Mouse (Mus musculus) mature B cell (primary cell): ENCODE data around the gene Nek3.
"Not testable (repeated sequence)": the region's sequence is repeated elsewhere in the genome, so short reads cannot be mapped to it uniquely, and the experiment has no call there.

ENCODE experiments used
- in situ Hi-C: fragments of 300-500 bp; cut with MboI; formaldehyde crosslinking; loops from 2 replicates; pipeline ENCODE4 v1.14.3; 2019

The Nek3 gene

DNA sequence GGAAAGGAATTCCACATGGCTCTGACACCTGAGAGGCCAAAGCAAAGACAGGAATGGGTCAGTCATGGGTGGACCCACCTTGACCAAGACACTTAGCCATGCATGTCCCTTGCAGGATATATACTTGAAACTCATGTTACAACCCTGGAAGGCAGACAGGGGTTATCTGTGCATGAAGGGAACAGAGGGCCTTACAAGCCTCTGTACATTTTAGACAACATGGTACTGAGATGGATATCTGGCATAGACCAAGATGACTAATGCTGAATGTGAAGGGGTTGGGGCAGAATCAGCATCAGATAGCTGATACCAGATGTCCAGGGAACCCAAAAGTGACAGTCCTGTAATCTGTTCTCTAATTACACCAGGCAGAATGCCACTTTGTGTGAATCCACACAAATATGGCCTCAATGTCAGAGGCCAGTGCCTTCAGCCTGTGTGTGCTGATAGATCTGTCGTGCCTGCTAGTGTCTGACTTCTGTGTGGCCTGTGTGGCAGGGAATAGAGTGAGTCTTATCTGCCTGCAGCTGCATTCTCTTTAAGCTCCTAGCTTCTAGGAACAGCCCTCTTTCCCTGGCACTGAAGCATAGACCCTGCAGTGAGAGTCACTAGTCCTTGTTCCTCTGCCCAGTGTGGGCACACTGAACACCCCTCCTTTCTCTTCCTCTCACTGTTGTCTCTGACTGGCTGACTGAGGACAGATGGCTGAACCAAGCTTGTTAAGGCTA lies 22.3 kb downstream of the Nek3 start:
- in situ Hi-C loops, result no loop called here

DNA sequence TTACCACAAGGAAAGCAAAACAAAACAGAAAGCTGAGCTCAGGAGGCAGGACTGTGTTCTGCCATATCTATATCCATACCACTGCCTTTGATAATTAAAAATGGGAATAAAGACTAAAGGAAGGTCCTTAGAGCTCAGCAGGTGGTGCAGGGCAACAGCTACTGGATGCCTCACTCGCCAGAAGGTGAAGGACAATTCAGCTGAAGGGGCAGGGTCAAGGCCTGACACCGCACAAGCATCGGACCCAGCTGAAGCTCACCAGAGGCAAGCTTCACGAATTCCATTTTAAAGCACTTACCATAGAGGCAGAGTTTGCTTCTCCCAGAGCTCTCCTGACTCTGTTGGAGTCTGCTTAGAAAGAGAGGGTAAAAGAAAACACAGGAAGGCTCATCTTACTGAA lies 23.6 kb downstream of the Nek3 start:
- in situ Hi-C loops, result no loop called here

DNA sequence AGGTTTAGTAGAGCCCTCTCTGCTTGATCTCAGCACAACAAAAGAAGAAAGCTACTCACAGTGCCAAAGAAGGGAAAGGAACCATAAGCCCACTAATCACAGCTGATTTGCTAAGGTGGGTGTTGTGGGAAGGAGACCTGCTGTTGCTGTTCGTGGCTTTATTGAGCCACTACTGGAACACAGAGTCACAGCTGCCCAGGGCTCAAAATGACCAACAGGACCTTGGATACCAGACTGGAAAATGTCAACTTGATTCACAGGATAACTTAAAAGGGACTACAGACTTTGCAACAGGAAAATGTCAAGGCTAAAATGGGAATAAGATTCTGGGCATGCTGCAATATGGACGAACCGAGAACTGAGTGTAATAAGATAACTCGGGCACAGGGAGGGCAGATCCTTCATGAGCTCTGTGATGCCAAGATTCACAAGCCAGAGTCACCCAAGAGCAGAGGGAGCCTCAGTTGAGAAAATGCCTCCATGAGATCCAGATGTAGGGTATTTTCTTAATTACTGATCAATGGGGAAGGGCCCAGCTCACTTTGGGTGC lies 24.3 kb downstream of the Nek3 start:
- in situ Hi-C loops, result no loop called here

DNA sequence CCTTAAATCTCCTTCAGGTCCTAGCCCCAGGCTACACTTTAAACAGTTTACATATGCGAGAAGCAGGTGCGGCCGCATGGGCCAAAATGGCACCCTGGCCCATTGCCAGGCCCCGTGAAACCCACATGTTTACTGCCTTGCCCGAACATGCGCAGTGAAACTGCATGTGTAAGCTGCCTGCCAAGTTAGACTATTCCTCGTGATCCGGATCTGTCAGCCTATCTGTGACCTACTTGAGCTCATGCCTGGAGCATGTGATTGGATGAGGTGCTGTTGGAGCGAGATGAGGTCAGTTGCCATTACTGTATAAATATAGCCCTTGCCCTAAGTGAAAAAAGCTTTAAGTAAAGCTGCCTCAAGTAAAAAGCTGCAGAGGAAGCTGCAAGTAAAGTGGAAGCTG lies 29.8 kb downstream of the Nek3 start:
- in situ Hi-C loops, result not testable (repeated sequence)

DNA sequence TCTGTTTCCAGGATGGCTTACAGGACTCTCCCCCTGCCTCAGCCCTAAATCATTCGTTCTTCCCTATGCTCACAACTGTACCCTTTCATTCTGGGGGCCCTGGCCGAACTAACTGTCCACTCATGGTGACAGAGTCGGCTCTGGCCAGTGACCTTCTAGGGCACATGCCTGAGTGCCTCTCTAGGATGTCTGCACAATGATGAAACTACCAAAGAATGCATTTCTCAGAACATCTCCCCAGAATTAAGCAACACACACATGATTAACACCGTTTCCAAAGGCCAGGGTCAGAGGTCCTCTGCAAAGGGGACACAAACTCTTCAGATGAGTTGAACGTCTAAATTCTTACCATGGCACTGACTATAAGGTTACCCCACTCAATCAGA lies 31.5 kb downstream of the Nek3 start:
- in situ Hi-C loops, result no loop called here

DNA sequence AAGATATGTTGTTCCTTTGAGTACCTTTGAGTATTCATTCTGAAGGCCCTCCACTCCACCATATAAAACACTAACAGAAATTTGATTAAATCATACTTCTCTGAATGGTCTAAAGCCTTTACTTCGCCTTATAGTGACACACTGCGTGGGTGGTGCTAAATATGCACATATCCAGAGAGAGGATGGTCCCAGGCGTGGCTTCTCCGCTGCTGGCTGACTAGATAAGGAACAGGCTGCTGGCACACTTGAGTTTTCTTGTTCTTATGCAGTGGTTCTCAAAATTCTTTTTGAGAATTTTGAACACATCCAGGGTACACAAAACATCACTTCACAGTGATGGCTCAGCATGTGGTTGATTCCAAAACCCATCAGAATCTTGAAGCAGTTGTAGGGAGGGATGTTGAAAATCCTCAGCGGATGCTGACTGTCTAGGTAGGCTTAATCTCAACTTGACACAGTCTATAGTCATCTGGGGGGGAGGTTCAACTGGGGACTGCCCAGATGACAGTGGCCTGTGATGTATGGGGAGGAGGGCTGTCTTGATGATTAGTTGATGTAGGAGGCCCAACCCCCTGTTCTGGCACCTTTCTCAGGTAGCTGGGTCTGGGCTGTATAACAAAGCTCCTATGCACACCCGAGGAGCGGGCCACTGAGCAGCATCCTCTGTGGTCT lies 32.0 kb downstream of the Nek3 start:
- in situ Hi-C loops, result no loop called here

DNA sequence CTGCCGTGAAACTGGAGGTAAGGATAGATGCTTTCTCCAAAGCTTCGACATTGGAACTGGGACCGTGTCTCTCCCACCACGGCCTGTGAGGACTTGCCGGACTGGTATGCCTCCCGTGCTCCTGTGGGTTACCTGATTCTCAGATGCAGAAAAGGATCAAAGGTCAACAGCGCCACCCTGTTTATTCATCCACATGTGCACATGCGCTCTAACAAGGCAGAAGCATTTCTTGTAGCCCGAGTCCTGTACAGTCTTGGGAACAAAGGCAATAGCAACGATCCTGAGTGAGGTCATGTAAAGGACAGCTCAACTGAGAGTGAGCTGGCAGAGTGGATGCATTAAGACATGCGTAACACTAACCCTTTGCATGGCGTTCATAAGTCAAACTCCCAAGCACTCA lies 34.2 kb downstream of the Nek3 start:
- in situ Hi-C loops, result no loop called here

DNA sequence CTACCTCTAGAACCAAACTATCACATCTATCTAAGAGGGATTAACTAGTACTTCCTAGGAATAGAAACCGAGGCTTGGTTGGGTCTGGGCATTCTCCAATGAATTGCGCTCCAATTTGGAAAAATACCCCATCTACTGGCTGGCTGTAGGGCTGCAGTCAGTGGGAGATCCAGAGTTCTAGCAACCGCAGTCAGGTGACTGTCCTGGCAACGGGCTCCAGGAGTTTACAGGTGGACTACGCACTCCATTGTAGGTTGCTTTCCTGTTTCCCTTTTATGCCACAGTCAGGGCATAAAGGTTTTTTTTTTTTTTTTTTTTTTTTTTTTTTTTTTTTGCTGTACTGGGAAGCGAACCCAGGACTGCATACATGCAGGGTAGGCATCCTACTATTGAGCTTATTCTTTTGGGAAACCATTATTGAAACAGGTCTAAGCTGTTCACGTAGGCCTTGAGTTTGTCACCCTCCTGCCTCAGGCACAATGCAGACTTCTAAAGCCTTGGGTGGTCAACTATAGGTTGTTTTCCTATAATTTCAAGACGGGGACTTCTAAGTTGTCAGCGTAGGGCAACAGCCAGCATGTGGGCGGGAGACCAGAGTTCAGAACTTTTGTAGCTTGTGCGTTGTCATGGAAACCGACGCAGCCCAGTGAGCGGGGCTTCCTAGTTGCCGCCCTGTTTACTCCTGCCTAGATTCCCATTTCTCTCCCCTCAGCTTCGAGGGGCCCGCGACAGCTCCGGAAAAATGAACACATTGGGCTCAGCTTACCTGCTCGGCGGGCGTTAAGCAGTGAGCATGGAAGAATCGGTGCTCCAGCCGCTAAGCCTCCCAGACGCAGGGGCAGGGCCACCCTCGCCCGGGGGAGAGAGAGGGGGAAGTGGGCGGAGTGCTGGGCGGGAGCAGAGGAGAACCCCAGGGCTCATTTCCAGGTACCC lies 41.7 kb downstream of the Nek3 start, which contains the start of gene Nek5:
Nek5 (minus strand) TSS at position 834 of the 933 bp plus-strand sequence.
- in situ Hi-C loops, result no loop called here

DNA sequence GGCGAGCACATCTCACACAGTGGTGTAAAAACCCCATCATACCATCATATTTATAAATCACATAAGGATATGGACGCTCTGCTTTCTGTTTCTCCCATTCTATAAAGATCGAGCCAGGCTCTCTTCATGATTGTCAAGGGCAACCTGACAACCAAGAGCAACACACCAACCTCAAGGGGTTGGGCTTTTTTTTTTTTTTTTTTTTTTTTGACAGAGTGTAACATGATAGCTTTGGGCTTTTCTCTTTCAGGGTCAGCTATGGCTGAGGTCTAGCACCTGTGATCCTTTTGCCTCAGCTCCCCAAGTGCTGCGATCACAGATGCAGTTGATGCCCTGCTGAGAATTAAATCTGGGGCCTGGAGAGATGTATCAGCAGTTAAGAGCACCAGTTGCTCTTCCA lies 59.2 kb downstream of the Nek3 start:
- in situ Hi-C loops, result no loop called here

DNA sequence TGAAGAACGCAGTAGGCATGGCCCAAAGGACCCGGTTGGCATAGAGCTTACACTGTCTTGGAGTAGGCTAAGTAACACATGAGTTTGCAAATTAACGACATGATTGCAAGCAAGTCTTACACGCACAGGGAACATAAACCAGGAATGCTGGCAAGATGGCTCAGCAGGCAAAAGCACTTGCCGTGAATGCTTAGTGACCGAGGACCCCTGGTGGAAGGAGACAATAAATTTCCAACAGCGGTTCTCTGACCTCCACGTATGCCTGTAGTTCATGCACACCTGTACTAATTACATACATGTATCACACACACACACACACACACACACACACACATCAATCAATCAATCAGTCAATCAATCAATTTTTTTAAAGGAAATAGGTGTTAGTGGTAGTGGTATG lies 74.7 kb downstream of the Nek3 start:
- in situ Hi-C loops, result no loop called here

DNA sequence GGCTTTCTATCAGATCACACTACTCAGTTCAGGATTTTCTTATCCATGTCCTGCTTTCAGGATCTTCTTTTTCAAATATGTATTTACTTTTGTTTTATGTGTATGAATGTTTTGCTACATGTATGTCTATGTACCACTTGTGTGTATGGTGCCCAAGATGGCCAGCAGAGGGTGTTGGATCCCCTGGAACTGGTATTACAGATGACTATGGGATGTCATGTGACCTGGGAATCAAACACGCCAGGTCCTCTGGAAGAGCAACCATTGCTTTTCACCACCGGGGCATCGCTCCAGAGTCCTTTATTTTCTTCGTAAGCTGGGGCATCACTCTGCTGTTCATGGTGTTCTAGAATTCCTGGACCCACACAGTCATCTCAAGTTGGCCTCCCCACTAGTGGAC lies 77.0 kb downstream of the Nek3 start:
- in situ Hi-C loops, result no loop called here

DNA sequence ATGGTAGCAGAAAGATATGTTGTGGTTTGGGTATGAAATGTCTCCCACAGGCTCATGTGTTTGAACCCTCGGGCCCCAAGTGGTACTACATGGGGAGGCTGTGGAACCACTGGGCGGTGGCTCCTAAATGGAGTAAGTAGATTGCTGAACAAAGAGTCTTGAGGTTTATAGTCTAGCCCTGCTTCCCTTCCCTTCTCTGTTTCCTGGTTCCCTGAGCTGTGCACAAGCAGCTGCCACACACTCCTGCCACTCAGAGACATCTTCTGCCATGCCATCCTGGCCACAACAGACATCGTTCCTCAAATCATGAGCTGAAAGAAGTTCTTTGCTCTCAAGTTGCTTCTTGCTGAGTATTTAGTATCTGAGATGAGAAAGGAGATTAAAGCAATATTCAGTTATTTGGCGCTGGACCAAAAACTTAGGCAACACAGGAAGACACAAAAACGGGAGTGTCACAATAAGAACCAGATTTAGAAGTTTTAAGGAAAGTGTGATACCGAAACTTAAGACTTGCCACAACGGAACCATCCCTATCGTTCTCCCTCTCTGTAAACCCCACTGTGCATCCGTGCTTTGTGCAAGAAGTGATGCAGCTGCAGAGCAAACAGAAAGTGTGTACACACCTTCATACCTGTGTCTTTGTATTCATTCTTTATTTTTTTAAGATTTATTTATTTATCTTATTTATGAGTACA lies 86.8 kb downstream of the Nek3 start:
- in situ Hi-C loops, result no loop called here
